Mouse (Mus musculus) heart, postnatal 10 days (tissue): ENCODE results near the gene Foxp4. TPM values are rescaled to one million over a fixed set of nuclear protein-coding genes. Genes with fewer than 3 reads are reported as not detected.
A peak's percentile ranks its signal among the peaks of the same experiment; 100 is the strongest.

Experiments
- DNase-seq, 2 experiments: peaks; one replicate each; pipeline ENCODE4 v3.0.0; 2021
- intact Hi-C: fragments of 180-260 bp; cut with DNase I; formaldehyde crosslinking; loops from one replicate; pipeline ENCODE4 v1.15.1; 2025
- total RNA-seq, 2 experiments: library from RNA; stranded (reverse); gene quantifications; 2 replicates each; pipeline ENCODE4 v1.2.3; 2021

The Foxp4 gene
- total RNA-seq, 2 experiments from 2014 or later, result 12.3 to 15.9 TPM

- intact Hi-C loops, result no loop called here
- no peak for DNase-seq
These were observed 13.6 kb upstream of the Foxp4 start for GRCm38 (mm10) chr17:47937926-47938600.

GRCm38 (mm10) chr17:47936591-47936990, 12.1 kb upstream of the Foxp4 start:
- intact Hi-C loops, result no loop called here

GRCm38 (mm10) chr17:47929431-47929830, 5.0 kb upstream of the Foxp4 start:
- intact Hi-C loops, result no loop called here
- no peak for DNase-seq

More at GRCm38 (mm10) chr17:47936591-47936990, 12.1 kb upstream of the Foxp4 start:
- DNase-seq, result no peak

GRCm38 (mm10) chr17:47925988-47926387, 1.5 kb upstream of the Foxp4 start:
- intact Hi-C loops, result loop anchor here (2.0 kb wide), 2 partner anchors 45 to 117 kb away; no protein-coding TSS in a partner anchor

GRCm38 (mm10) chr17:47925340-47925926, 988 bp upstream of the Foxp4 start:
- intact Hi-C loops, result loop anchor here (2.0 kb wide), 2 partner anchors 45 to 117 kb away; no protein-coding TSS in a partner anchor
- DNase-seq, result no peak

More at GRCm38 (mm10) chr17:47925988-47926387, 1.5 kb upstream of the Foxp4 start:
- no peak for DNase-seq

GRCm38 (mm10) chr17:47923678-47924382, 615 bp downstream of the Foxp4 start:
- intact Hi-C loops, result loop anchor here (2.0 to 5.0 kb wide), 4 partner anchors 47 to 132 kb away; no protein-coding TSS in a partner anchor
- peak; percentile 74 to 76 for DNase-seq

GRCm38 (mm10) chr17:47923011-47923677, 1.3 kb downstream of the Foxp4 start:
- DNase-seq, result peak; percentile 58 to 63
- intact Hi-C loops, result loop anchor here (5.0 kb wide), 2 partner anchors 51 to 131 kb away; no protein-coding TSS in a partner anchor

GRCm38 (mm10) chr17:47922579-47922978, 1.9 kb downstream of the Foxp4 start:
- DNase-seq, result no peak
- intact Hi-C loops, result loop anchor here (5.0 kb wide), 2 partner anchors 50 to 130 kb away; no protein-coding TSS in a partner anchor

- intact Hi-C loops, result loop anchor here (5.0 kb wide), 2 partner anchors 50 to 130 kb away; no protein-coding TSS in a partner anchor
- DNase-seq, result peak in 1 of 2 experiments; percentile 16
These were observed 2.3 kb downstream of the Foxp4 start for GRCm38 (mm10) chr17:47922116-47922515.

GRCm38 (mm10) chr17:47921136-47921665, 3.2 kb downstream of the Foxp4 start:
- intact Hi-C loops, result loop anchor here (5.0 kb wide), 2 partner anchors 49 to 129 kb away; no protein-coding TSS in a partner anchor
- no peak for DNase-seq

- no peak for DNase-seq
- intact Hi-C loops, result loop anchor here (5.0 kb wide), 2 partner anchors 48 to 128 kb away; no protein-coding TSS in a partner anchor
These were observed 4.6 kb downstream of the Foxp4 start for GRCm38 (mm10) chr17:47919826-47920225.

- no peak for DNase-seq
- intact Hi-C loops, result no loop called here
These were observed 6.5 kb downstream of the Foxp4 start for GRCm38 (mm10) chr17:47917907-47918306.

- no peak for DNase-seq
- intact Hi-C loops, result no loop called here
These were observed 7.2 kb downstream of the Foxp4 start for GRCm38 (mm10) chr17:47917212-47917611.

GRCm38 (mm10) chr17:47914676-47915219, 9.7 kb downstream of the Foxp4 start:
- intact Hi-C loops, result no loop called here

GRCm38 (mm10) chr17:47909091-47910001, 15.1 kb downstream of the Foxp4 start:
- DNase-seq, result peak; percentile 65 to 74
- intact Hi-C loops, result no loop called here

More at GRCm38 (mm10) chr17:47914676-47915219, 9.7 kb downstream of the Foxp4 start:
- no peak for DNase-seq

- intact Hi-C loops, result no loop called here
- DNase-seq, result no peak
These were observed 16.4 kb downstream of the Foxp4 start for GRCm38 (mm10) chr17:47908079-47908478.

- intact Hi-C loops, result no loop called here
- no peak for DNase-seq
These were observed 17.0 kb downstream of the Foxp4 start for GRCm38 (mm10) chr17:47907366-47907920.
